Mouse (Mus musculus) CH12.LX (cell line): ENCODE measurements around the gene Six6.

Experiments used
- CTCF ChIP-seq, 2 experiments: IDR thresholded peaks in 1 of 2; conservative IDR thresholded peaks in 1 of 2; 2 replicates each; pipeline ENCODE4 v1.5.1; 2011 to 2012; ENCODE audit warnings: low read depth in 2 of 2, low read length in 2 of 2, improper control_type of control experiment in 1 of 2, inconsistent platforms in 1 of 2, mild to moderate bottlenecking in 1 of 2, moderate library complexity in 1 of 2
- EP300 ChIP-seq: IDR thresholded peaks from 2 replicates; pipeline ENCODE4 v1.6.1; 2011; ENCODE audit warnings: low read length, improper control_type of control experiment
- POLR2A ChIP-seq: IDR thresholded peaks from 2 replicates; pipeline ENCODE4 v1.6.1; 2011; ENCODE audit warnings: low read depth, mild to moderate bottlenecking, improper control_type of control experiment, low read length
- SMC3 ChIP-seq: IDR thresholded peaks from 2 replicates; pipeline ENCODE4 v1.6.1; 2011; ENCODE audit warnings: low read depth, low read length, improper control_type of control experiment

GRCm38 (mm10) chr12:72946805-72947204 is 7.1 kb downstream of the Six6 start:
- TF ChIP-seq POLR2A: no peak
- TF ChIP-seq CTCF (conservative IDR thresholded peaks at IDR 0.05 in 1 of 2, IDR thresholded peaks at IDR 0.05 in 1 of 2; ENCODE audit: low read depth in 2 of 2, low read length in 2 of 2): no peak
- no peak for TF ChIP-seq EP300
- no peak for TF ChIP-seq SMC3
